Mouse (Mus musculus) erythroblast, adult 5-6 weeks (primary cell): ENCODE data around the gene Ulk4. TPM values are rescaled to one million over a fixed set of nuclear protein-coding genes. Genes with fewer than 3 reads are reported as not detected.

Experiments
- ATAC-seq: replicated peaks from 2 replicates; pipeline ENCODE4 v1.8.0; 2016; ENCODE audit warnings: moderate number of reproducible peaks, mild to moderate bottlenecking, moderate TSS enrichment, inconsistent platforms; ENCODE audit not compliant: poor library complexity, low FRiP score, severe bottlenecking
- total RNA-seq, 2 experiments: library from RNA; stranded (forward) in 1 of 2; stranded (reverse) in 1 of 2; fragments of 150-400 nt in 1 of 2; fragments of 200-764, 138-1000 nt in 1 of 2; gene quantifications; 2 replicates each; pipeline versions ENCODE4 v1.2.3 to v1.2.4; 2015 to 2017; ENCODE audit warnings: low replicate concordance in 2 of 2

The Ulk4 gene
- total RNA-seq, 2 experiments from 2014 or later: 0.34 TPM; not detected in 1

- no peak for ATAC-seq
Measured at GRCm38 (mm10) chr9:121043021-121043420, 234.0 kb downstream of the Ulk4 start.

DNA sequence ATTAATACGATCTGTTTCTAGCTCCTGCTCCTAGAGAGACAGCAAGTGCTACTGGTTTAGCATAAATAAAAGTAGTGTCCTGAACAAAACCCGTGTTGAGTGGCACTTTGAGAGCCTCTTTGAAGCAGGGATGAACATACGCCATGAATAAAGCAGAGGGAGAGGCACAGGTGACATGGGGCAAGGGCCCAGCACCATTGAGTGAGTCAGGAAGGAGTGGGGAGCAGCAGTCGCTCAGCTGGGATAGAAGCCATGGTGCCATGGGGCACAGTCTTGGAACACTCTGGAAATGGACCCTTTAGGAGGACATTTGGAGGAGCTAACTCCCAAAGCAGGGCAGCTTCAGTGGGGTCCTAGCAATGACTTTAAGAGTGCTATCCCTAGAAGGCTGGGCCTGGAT, 238.6 kb downstream of the Ulk4 start:
- ATAC-seq: no peak

- no peak for ATAC-seq
Measured at GRCm38 (mm10) chr9:121037975-121038374, 239.0 kb downstream of the Ulk4 start.

GRCm38 (mm10) chr9:121035296-121035695, 241.7 kb downstream of the Ulk4 start:
- ATAC-seq: no peak

DNA sequence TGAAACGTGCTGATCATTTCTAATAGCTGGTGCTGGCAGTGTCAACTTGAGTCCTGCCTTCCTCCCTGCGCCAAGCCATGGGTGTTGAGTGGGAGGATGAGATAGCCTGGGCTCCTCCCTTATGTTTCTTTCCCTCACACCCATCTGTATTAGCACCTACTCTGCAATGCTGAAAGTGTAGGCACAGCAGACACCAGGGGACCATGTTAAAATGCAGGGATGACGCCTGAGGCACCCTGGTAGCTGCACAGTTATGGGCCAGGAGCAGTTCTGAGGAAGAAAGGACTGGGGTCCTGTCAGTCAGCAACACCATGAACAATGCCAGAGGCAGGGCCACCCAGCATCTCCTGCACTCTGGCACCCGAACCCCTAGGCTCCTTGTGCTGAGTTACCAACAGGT, 243.4 kb downstream of the Ulk4 start:
- ATAC-seq: no peak

- ATAC-seq: no peak
Measured at GRCm38 (mm10) chr9:121032322-121032964, 244.6 kb downstream of the Ulk4 start.

DNA sequence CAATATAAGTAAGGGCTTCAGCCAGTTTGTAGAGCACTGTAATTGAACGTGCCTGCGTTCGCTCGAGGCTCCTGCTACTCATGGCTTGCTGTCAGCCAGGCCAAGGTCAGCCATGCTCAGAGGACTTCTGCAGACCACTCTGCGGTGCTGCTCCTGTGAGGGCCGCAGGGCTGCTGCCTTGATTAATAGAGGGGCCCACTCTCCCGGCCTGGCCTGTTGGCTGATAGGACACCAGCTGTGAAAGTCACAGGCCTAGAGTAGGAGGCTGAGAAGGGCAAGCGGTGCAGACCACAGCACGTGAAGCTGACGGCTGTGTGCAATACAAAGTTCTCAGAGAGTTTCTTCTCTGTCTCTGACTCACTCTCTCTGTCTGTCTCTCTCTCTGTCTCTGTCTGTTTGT, 246.0 kb downstream of the Ulk4 start:
- ATAC-seq: no peak

GRCm38 (mm10) chr9:121029786-121030185, 247.2 kb downstream of the Ulk4 start:
- no peak for ATAC-seq

- ATAC-seq: no peak
Measured at GRCm38 (mm10) chr9:121023526-121024264, 253.3 kb downstream of the Ulk4 start.

- no peak for ATAC-seq
Measured at GRCm38 (mm10) chr9:121020360-121020759, 256.6 kb downstream of the Ulk4 start.

GRCm38 (mm10) chr9:121019932-121020331, 257.1 kb downstream of the Ulk4 start:
- ATAC-seq: no peak

DNA sequence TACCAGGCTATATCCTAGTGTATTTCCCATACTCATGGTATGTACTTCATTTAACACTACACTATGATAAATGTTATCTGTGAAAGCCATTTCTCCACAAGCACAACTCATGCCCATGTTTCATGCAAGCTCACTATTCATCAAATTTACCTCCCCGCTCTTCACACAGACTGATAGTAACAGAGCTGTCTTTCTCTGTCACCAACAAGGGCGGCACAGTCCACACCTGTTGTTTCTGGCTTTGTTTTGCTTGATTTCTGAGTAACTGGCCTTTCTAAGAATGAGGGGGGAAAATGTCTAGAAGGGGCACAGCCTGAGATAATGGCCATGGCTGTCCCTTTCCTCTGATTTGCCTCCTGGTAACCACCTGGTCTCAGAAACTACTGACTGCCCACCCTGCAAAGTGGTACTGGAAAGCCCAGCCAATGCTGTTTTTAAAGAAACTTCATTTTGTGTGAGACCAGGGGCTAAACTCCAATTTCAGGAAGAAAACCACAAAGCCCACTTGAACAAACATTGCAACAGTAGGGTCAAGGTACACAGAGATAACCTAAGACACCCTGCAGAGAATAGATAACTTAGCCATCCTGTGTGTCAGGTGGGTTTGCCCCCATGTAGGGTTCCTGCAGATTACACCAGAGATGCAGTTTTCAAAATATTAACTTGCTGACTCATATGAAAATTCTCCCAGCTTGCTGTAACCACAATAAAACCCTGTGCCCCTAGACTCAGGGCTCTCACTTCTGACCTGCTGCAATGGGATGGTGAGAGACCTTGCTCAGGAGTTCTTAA, 258.3 kb downstream of the Ulk4 start:
- no peak for ATAC-seq

GRCm38 (mm10) chr9:121015810-121016502, 261.0 kb downstream of the Ulk4 start:
- no peak for ATAC-seq

GRCm38 (mm10) chr9:121011540-121011939, 265.5 kb downstream of the Ulk4 start:
- ATAC-seq: no peak

GRCm38 (mm10) chr9:121010544-121010943, 266.5 kb downstream of the Ulk4 start:
- no peak for ATAC-seq

DNA sequence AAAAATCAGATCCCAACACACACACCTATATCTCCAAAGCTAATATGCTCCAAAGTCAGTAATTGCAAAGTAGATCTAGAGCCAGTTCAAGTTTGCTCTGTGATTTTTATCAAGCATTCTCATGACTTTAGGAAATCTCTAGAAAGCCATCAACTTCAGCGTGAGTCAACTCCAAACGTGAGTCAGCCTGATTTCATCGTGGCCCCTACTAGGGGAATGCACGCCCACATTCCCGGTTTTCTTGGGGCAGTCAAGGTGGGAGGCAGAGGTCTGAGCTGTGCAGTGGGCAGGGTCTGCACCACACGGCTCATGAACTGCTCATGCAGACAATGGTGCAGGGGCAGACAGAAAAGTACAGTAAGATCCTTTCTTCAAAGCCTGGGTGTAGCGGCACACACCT, 271.0 kb downstream of the Ulk4 start:
- no peak for ATAC-seq

- no peak for ATAC-seq
Measured at GRCm38 (mm10) chr9:121001681-121002540, 275.1 kb downstream of the Ulk4 start.

DNA sequence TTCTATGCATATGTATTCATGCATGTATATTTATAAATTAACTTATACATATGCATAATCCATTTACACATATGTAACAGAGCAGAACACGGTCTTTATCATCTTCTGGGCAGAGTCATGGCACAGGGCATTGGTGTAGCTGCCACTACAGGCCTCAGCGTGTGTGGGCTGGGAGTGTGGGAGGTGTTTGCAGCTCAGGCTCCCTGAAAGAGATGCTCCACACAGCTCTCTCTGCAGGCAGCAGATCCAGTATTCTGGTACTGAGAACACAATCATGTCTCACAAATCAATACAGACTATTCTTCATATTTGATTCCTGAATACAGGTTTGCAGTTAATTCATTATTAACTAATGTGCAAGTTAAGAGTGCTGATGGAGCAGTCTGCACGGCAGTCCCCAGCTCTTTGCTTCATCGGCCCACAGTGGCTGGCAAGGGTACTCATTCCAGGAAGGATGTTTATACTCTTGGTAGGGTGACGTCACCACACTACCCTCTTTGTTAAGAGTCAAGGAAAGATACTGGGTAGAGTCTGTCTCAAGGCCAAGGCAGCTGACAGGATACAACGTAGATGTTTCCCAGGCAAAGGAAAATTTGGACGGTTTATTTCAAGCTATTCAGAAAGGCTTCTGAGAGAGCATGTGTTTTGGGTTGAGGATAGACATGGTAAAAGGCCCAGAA, 276.2 kb downstream of the Ulk4 start:
- no peak for ATAC-seq

DNA sequence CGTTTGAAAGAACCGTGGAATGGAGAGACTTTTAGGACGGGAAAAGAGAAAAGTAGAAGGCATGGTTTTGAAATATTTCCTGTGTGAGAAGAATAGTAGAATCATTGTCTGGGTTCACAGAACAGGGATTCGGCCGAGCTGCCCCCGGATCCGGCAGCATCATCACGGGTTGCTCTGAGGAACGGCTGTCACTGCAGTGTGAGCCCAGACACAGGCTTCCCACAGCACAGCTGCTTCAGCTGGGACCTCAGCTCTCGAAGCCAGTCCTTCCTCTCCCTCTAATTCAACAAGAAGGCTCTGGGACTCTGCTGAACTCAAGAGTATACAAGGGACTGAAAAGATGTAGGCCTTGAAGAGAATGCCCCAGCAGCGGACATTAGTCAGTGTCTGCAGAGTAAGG, 278.3 kb downstream of the Ulk4 start:
- ATAC-seq: no peak
